Mouse (Mus musculus): ENCODE measurements around the gene Hsp90ab1.

Hsp90ab1 gene

DNA sequence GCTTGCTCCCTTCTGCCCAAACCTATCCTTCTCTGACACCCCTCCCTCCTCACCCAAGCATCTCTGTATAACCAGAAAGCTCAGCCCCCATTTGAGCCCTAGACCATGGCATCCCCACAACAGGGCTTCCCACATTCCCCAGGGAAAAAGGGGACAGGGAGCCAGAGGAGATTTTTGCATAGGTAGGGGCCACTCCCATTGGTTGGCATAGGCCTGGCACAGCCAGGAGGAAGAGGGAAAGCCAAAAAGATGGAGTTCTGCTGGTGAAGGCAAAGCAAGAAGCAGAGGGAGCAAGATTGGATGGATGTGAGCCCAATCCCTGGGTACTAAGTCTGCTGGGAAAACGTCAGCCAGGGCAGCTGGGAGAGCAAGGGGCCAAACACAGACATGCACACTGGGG is 30.0 kb downstream of the Hsp90ab1 start:
- no peak for DNase-seq (ENCODE audit: low spot score)

DNA sequence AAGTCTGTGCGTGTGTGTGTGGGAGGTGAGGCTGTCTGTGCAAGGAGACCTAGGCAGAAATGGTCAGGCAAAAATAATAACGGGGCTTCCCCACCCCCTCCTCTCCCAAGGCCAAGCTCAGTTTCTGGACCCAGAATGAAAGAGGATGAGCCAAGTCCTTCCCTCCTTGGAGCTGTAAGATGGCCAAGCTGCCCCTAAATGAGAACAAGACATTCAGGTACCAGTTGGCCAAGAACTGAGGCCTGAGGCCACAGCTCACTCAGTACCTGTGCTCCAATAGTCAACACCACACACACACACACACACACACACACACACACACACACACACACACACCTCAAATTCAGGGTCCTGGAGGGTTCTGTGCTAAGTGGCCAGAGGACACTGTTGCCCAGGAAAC is 30.4 kb downstream of the Hsp90ab1 start:
- no peak for DNase-seq (ENCODE audit: low spot score)

- DNase-seq (ENCODE audit: low spot score), result no peak
Observed at GRCm38 (mm10) chr17:45542129-45542528, 30.9 kb downstream of the Hsp90ab1 start.

GRCm38 (mm10) chr17:45539664-45540063 is 33.4 kb downstream of the Hsp90ab1 start:
- DNase-seq (ENCODE audit: low spot score), result no peak

GRCm38 (mm10) chr17:45538394-45538793 is 34.7 kb downstream of the Hsp90ab1 start:
- DNase-seq (ENCODE audit: low spot score), result no peak

DNA sequence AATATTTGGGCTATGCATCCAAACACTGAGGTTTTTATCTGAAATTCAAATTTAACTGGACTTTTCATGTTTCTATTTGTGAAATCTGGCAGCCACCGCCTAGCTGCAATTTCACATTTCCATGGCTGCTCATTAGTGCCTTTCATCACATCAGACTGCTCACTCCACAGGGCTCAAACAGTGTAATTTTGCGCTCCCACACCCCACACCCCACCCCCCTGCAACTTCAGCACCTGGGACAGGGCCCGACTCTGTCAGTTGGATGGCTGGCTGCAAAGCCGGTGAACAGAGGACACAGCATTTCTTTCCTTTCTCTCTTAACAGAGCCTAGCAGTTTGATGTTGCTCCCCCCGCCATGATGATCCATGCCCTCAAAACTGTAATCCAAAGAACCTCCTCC is 36.8 kb downstream of the Hsp90ab1 start:
- no peak for DNase-seq (ENCODE audit: low spot score)

DNA sequence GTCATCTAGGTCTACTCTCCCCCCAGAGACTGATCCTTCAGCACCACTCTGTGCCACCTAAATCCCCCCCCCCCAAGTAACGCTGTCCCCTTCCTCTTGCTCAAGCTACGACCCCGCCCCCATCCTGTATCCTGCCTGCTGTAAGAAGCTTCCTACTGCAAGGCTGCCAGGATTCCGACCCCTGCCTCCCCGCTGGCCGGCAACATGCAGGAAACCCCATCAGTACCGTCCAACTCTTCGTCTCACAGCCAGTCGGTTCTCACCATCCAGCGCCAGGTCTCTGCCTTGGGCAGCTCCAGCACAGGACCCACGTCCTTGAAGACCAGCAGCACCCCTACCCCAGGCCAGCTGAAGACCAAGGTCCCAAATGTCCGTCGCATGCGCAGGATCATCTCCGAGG is 40.2 kb downstream of the Hsp90ab1 start:
- DNase-seq (ENCODE audit: low spot score), result no peak

DNA sequence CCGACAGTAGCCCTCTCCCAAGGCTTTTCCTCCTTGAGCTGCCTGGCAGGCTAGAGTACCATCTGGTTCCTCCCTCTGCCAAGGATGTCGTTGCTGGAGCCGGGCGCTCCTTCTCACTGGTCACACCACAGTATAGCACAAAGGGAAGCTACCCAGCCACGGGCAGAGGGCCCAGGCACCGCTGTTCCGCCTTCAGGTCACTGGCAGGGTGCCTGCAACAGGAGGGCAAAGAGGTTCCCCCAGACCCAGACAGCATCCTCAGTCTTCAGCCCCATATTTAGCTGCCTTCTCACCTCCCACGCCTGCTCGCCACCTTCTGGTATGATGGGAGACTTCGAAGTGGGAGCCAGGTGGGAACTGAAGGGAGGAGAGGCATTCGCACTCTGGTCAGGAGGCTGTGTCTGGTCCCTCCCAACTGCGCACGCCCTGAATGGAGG is 42.7 kb downstream of the Hsp90ab1 start:
- no peak for DNase-seq (ENCODE audit: low spot score)

DNA sequence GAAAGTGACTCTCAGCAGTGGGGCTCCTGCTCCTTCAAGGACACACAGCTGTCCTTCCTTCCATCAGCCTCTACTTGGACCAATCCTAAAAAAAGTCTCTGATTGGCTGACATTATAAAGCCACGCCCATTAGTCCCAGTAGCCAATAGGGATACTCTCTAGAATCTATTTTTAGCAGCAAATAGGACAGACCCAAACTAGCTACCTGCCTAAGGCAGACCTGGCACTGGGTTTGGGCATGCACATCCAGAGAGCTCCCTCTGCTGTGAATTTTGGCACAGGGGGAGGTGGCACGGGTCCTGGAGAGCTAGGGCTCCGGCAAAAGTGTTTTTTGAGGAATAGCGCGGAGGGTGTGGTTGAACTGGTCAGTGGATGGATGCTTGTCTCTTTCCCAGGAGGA is 46.5 kb downstream of the Hsp90ab1 start:
- DNase-seq (ENCODE audit: low spot score), result no peak

- no peak for DNase-seq (ENCODE audit: low spot score)
Observed at GRCm38 (mm10) chr17:45524961-45525360, 48.1 kb downstream of the Hsp90ab1 start.

DNA sequence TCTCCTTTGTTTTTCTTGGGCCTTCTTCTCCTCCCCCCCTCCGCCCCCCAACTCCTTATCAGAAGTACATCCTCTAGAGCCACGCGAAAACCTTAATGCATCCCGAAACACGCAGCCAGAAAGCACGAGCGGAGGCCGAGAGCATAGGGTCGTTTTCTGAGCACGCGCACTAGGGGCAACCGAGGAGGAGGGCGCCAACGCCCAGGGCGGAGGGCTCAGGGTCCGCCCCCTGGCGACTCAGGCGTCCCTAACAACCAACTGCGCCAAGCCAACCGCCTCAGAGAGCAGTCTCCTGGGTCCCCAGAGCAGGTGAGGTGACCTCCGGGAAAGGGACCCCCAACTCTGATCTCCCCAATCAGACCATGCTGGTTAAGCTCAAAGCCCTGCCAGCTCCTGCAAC is 49.8 kb downstream of the Hsp90ab1 start, which contains the start of gene Tcte1:
Gene Tcte1, plus strand, starts transcription at position 172 of the 400 bp plus-strand sequence.
- peak; percentile 89 for DNase-seq (ENCODE audit: low spot score)

DNA sequence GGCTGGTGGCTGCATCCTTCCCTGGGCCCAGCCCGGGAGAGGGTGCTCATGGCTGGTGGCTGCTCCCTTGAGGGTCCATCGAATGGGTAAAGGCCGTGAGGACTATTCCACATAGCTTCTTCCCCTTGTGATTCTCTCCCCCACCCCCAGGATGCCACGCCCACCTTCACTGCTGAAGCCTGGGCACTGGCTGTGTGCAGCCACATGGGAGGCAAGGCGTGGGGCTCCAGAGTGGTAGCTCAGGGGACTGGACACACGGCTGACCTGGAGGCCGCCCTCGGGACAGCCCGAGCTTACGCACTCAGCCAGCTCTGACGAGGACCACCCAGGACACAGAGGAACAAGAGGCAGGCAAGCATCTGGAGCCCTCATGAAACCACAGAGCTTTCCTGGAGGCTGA is 52.9 kb downstream of the Hsp90ab1 start:
- DNase-seq (ENCODE audit: low spot score), result no peak

- DNase-seq (ENCODE audit: low spot score), result no peak
Observed at GRCm38 (mm10) chr17:45518766-45519475, 54.1 kb downstream of the Hsp90ab1 start.

Data from embryo, embryonic 10 days (tissue).